Mouse (Mus musculus) erythroid progenitor cell, adult 5-6 weeks (primary cell): ENCODE data around the gene Fitm2. TPM values are rescaled to one million over a fixed set of nuclear protein-coding genes. Genes with fewer than 3 reads are reported as not detected.
"Not testable (repeated sequence)": the region's sequence is repeated elsewhere in the genome, so short reads cannot be mapped to it uniquely, and the experiment has no call there.

Experiments
- ATAC-seq: replicated peaks from 2 replicates; pipeline ENCODE4 v1.8.0; 2016; ENCODE audit warnings: moderate number of reproducible peaks, mild to moderate bottlenecking, moderate TSS enrichment, inconsistent platforms; ENCODE audit not compliant: poor library complexity, low FRiP score, severe bottlenecking
- total RNA-seq, 2 experiments: library from RNA; stranded (forward) in 1 of 2; stranded (reverse) in 1 of 2; fragments of 150-400 nt in 1 of 2; fragments of 186-747, 209-891 nt in 1 of 2; gene quantifications; 2 replicates each; pipeline versions ENCODE4 v1.2.3 to v1.2.4; 2015 to 2017; ENCODE audit warnings: low replicate concordance in 2 of 2

The Fitm2 gene
- total RNA-seq, 2 experiments from 2014 or later = 1.7 TPM; not detected in 1

DNA sequence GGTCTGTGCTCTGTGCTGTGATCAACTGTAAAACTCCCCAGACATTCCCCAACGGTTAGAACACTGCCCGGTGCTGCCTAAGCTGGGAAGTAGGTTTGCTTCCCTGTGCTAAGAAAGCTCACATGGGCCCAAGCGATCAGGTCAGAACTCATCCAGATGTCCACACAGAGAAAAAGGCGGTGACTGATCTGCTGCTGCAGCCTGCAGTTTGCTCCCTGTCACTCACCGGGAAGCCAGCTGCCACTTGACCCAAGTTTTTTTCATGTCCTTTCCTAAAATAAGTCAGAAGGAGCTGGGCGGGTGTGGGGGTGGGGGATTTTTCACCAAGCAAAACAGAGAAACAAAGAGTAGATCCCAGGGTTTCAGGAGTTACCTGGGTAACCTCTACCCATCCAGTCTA lies 7.9 kb downstream of the Fitm2 start:
- no peak for ATAC-seq

GRCm38 (mm10) chr2:163463998-163464397 lies 8.4 kb downstream of the Fitm2 start:
- ATAC-seq = no peak

- no peak for ATAC-seq
These were observed 9.1 kb downstream of the Fitm2 start for GRCm38 (mm10) chr2:163463251-163463769.

DNA sequence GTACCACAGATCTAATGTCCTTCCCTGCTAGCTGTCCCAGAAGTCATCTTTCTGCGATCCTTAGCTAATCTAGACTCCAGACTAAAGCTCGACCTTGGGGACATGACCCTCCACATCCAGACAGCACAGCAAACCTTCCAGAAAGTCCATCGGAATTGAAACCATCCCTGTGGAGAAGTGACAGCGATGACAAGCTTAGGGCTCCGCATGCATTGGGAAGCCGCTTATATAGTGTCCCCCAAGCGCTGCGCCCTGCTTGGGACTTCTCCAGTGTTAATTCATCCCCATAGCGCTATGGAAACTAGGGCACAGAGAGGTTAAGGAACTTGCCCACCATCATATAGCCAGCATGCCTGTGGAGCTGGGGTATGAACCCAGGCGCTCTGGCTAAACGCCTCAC lies 9.6 kb downstream of the Fitm2 start:
- ATAC-seq = no peak

DNA sequence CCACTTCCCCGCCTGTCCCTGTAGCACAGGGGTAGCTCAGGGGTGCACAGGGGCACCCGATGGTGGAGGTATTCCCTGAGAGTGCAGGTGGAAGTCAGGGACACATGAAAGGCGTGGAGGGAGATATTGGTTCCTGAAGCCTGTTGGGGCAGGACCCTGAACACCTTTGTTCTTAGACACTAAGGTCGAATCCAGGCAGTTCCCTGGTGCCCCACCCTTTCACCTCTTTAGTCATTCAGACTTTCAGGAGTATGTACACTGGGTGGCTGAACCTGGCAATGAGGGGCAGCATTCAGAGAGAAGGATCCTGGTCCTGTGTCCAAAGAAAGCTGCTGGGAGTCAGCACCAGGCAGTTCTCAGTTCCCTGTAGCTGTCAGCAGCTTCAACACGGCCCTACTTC lies 10.0 kb downstream of the Fitm2 start:
- no peak for ATAC-seq

- not testable (repeated sequence) for ATAC-seq
These were observed 11.1 kb downstream of the Fitm2 start for GRCm38 (mm10) chr2:163461307-163461706.

- no peak for ATAC-seq
These were observed 11.8 kb downstream of the Fitm2 start for GRCm38 (mm10) chr2:163460622-163461021.

GRCm38 (mm10) chr2:163459380-163459779 lies 13.0 kb downstream of the Fitm2 start:
- no peak for ATAC-seq

- no peak for ATAC-seq
These were observed 13.7 kb downstream of the Fitm2 start for GRCm38 (mm10) chr2:163458539-163459265.

- no peak for ATAC-seq
These were observed 19.1 kb downstream of the Fitm2 start for GRCm38 (mm10) chr2:163453378-163453777.

DNA sequence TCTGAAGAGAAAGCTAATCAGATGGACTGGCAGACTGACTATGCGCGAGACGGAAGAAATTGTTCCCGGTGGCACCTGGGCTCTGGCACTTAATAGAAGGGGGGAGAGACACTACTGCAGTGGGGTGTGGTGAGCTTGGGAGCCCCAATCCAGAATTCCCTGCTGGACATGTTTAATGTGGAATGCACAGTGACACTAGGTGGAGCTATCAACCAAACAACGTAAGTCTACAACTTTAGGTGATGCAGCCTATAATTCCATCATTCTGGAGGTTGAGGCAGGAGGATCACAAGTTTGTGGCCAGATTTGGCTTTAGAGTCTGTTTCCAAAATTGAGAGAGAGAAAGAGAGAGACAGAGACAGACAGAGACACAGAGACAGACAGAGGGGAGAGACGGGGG lies 19.7 kb downstream of the Fitm2 start:
- no peak for ATAC-seq

- no peak for ATAC-seq
These were observed 21.6 kb downstream of the Fitm2 start for GRCm38 (mm10) chr2:163450668-163451295.

DNA sequence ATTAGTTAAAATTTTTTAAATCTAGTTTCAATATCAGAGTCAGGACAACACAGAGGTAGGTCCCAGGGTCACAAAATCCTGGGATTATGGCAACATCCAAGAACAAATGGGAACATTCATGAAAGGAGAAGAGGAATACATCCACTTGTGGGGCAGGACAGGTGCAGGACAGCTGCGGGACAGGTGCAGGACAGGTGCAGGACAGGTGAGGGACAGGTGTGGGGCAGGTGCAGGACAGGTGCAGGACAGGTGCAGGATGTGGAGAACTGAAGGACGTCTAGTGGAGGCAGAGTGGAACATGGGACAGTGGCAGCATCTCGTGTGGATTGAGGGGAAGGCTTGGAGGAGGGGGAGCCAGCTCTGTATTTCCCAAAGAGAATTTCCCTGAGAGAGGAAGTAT lies 23.2 kb downstream of the Fitm2 start:
- no peak for ATAC-seq

GRCm38 (mm10) chr2:163447375-163447774 lies 25.1 kb downstream of the Fitm2 start:
- ATAC-seq = no peak

GRCm38 (mm10) chr2:163444017-163444416 lies 28.4 kb downstream of the Fitm2 start:
- ATAC-seq = no peak

DNA sequence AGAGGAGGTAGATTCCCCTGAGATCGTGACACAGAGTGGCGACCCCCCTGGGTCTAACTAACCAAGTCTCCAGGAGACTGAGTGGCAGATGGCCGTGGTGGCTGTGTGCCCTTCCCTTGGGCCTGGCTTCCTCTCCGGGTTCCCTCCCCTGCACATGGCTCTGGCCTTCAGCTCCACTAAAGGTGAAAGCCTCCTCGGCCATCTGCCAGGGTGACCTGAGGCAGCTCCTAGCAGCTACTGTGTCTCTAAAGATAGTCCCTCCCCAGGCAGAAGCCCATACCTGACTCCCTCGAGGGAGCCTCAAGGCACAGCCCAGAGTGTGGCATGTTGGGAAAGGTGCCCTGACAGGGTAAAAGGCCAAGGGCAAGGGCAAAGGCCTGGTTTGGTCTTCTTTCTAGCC lies 28.9 kb downstream of the Fitm2 start:
- ATAC-seq = no peak

DNA sequence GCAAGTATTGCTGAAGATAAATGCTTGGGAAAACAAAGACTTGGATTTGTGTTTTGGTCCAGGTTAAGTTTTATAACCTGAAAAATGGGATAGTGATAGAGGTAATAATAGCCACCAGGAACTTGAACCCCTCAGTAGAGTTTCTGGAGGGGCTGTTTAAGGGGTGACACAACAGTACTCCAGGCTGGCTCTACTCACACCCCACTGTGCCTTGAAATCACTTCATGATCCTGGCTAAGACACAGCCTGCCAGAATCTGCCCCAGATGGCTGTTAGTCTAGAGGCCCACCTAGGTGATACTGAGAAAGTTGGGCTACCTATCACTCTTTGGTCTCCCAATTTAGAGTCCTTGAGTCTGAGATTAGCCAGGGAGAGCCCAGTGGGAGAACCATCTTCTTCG lies 32.9 kb downstream of the Fitm2 start:
- ATAC-seq = no peak

GRCm38 (mm10) chr2:163438619-163439451 lies 33.6 kb downstream of the Fitm2 start:
- no peak for ATAC-seq

DNA sequence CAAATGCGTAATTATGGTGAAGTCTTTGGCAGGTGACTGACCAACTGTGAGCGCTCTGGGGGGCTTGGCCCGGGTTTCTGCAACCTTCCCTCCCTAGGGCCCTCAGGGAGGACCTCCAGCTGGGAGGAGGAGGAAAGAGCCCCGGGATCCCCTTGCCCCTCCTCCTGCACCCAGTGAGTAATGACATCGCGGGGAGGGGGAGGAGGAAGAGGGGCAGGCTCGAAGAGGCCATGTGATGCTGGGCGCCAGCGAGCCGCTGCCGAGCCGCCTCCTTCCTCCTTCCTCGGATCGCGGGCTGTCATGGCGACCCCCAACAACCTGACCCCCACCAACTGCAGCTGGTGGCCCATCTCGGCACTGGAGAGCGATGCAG lies 34.2 kb downstream of the Fitm2 start, which contains the start of gene Gdap1l1:
TSS of gene Gdap1l1 (plus strand) at position 231 of the 373 bp plus-strand sequence.
- no peak for ATAC-seq

GRCm38 (mm10) chr2:163437800-163438199 lies 34.6 kb downstream of the Fitm2 start:
- no peak for ATAC-seq
